Mouse (Mus musculus): ENCODE results near the gene Gab2. TPM values are rescaled to one million over a fixed set of nuclear protein-coding genes. Genes with fewer than 3 reads are reported as not detected.

Gene Gab2
- polyA plus RNA-seq, 1 experiment, result 1.8 TPM

- no peaks in the 10 kb centered on the region for H3K79me2 ChIP-seq (ENCODE audit: control insufficient read depth, insufficient read depth)
- no peaks in the 10 kb centered on the region for H3K36me3 ChIP-seq (ENCODE audit: control insufficient read depth, insufficient read depth)
- no peak overlapping the region for H3ac ChIP-seq (ENCODE audit: control insufficient read depth, insufficient read length, low read depth)
- no peaks in the 10 kb centered on the region for H3K79me3 ChIP-seq (ENCODE audit: low read depth)
- no peaks in the 10 kb centered on the region for H3K27me3 ChIP-seq (ENCODE audit: control insufficient read depth, insufficient read depth, insufficient read length)
- no peak overlapping the region for H3K4me3 ChIP-seq (ENCODE audit: insufficient read depth, poor library complexity, severe bottlenecking)
- TF ChIP-seq MYOG (IDR thresholded peaks at IDR 0.05; ENCODE audit: control insufficient read depth, extremely low read depth, insufficient read length) (no peak), USF1 (IDR thresholded peaks at IDR 0.05; ENCODE audit: low read depth) (no peak), CTCF (IDR thresholded peaks at IDR 0.05; ENCODE audit: control insufficient read depth, insufficient read depth, insufficient read length) (no peak), FOSL1 (IDR thresholded peaks at IDR 0.05; ENCODE audit: insufficient read depth, low read length, poor library complexity, severe bottlenecking) (no peak), MYOD1 (IDR thresholded peaks at IDR 0.05; ENCODE audit: control insufficient read depth, insufficient read length, low read depth) (no peak), CEBPB (IDR thresholded peaks at IDR 0.05; ENCODE audit: low read depth) (no peak), MAX (IDR thresholded peaks at IDR 0.05) (no peak)
These were observed 90.7 kb downstream of the Gab2 start for GRCm38 (mm10) chr7:97172126-97172525.

DNA sequence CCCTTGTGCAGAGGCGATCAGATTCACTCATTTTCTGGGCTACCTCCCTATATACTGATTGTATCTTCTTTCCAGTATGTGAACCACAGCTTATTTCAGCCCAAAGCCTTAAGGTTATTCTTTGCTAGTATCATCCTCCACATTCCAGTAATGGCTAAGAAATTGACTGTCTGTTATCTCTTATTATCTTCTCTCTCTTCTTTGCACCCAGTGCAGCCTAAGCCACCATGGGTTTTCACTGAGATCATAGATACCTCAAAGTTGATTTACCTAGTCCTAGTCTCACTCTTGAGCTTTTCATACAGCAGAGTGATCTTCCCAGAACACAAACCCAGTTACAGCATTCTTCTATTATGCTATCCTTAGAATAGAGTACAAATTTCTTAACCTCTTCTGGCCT, 100.5 kb downstream of the Gab2 start:
- Histone ChIP-seq H3K79me2 (ENCODE audit: control insufficient read depth, insufficient read depth) (no peaks in the 10 kb centered on the region), H3K27me3 (ENCODE audit: control insufficient read depth, insufficient read depth, insufficient read length) (no peaks in the 10 kb centered on the region), H3K4me3 (ENCODE audit: insufficient read depth, poor library complexity, severe bottlenecking) (no peak overlapping the region), H3K79me3 (ENCODE audit: low read depth) (no peaks in the 10 kb centered on the region), H3K36me3 (ENCODE audit: control insufficient read depth, insufficient read depth) (no peaks in the 10 kb centered on the region), H3ac (ENCODE audit: control insufficient read depth, insufficient read length, low read depth) (no peak overlapping the region)
- no peak for TF ChIP-seq CEBPB (IDR thresholded peaks at IDR 0.05; ENCODE audit: low read depth)
- no peak for TF ChIP-seq FOSL1 (IDR thresholded peaks at IDR 0.05; ENCODE audit: insufficient read depth, low read length, poor library complexity, severe bottlenecking)
- no peak for TF ChIP-seq MYOD1 (IDR thresholded peaks at IDR 0.05; ENCODE audit: control insufficient read depth, insufficient read length, low read depth)
- no peak for TF ChIP-seq MYOG (IDR thresholded peaks at IDR 0.05; ENCODE audit: control insufficient read depth, extremely low read depth, insufficient read length)
- no peak for TF ChIP-seq USF1 (IDR thresholded peaks at IDR 0.05; ENCODE audit: low read depth)
- no peak for TF ChIP-seq MAX (IDR thresholded peaks at IDR 0.05)
- TF ChIP-seq CTCF (IDR thresholded peaks at IDR 0.05; ENCODE audit: control insufficient read depth, insufficient read depth, insufficient read length), result no peak

GRCm38 (mm10) chr7:97183426-97183825, 102.0 kb downstream of the Gab2 start:
- Histone ChIP-seq H3K79me3 (ENCODE audit: low read depth) (no peaks in the 10 kb centered on the region), H3K36me3 (ENCODE audit: control insufficient read depth, insufficient read depth) (no peaks in the 10 kb centered on the region), H3ac (ENCODE audit: control insufficient read depth, insufficient read length, low read depth) (no peak overlapping the region), H3K27me3 (ENCODE audit: control insufficient read depth, insufficient read depth, insufficient read length) (no peaks in the 10 kb centered on the region), H3K79me2 (ENCODE audit: control insufficient read depth, insufficient read depth) (no peaks in the 10 kb centered on the region), H3K4me3 (ENCODE audit: insufficient read depth, poor library complexity, severe bottlenecking) (no peak overlapping the region)
- TF ChIP-seq MAX (IDR thresholded peaks at IDR 0.05) (no peak), CEBPB (IDR thresholded peaks at IDR 0.05; ENCODE audit: low read depth) (no peak), USF1 (IDR thresholded peaks at IDR 0.05; ENCODE audit: low read depth) (no peak), MYOD1 (IDR thresholded peaks at IDR 0.05; ENCODE audit: control insufficient read depth, insufficient read length, low read depth) (no peak), CTCF (IDR thresholded peaks at IDR 0.05; ENCODE audit: control insufficient read depth, insufficient read depth, insufficient read length) (no peak), FOSL1 (IDR thresholded peaks at IDR 0.05; ENCODE audit: insufficient read depth, low read length, poor library complexity, severe bottlenecking) (no peak), MYOG (IDR thresholded peaks at IDR 0.05; ENCODE audit: control insufficient read depth, extremely low read depth, insufficient read length) (no peak)

DNA sequence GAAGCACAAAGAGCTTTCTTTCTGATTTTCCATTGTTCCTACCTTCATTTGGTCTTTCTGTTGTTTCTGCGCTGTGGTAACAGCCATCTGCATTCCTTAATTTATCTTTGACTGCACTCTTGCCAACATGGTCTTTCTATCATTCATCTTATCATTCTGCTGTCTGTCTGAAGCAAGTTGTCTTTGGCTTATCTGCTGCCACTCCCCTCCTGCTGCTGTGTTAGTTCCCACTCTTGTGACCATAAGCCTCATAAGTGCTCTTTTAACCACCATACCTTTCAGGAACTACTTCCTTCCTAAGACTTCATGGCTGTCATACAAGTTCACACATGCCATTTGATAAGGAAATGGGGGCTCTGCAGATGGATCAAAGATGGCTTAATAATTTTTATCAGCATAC, 102.6 kb downstream of the Gab2 start:
- Histone ChIP-seq H3K79me3 (ENCODE audit: low read depth) (no peaks in the 10 kb centered on the region), H3ac (ENCODE audit: control insufficient read depth, insufficient read length, low read depth) (no peak overlapping the region), H3K4me3 (ENCODE audit: insufficient read depth, poor library complexity, severe bottlenecking) (no peak overlapping the region), H3K36me3 (ENCODE audit: control insufficient read depth, insufficient read depth) (no peaks in the 10 kb centered on the region), H3K27me3 (ENCODE audit: control insufficient read depth, insufficient read depth, insufficient read length) (no peaks in the 10 kb centered on the region), H3K79me2 (ENCODE audit: control insufficient read depth, insufficient read depth) (no peaks in the 10 kb centered on the region)
- TF ChIP-seq CEBPB (IDR thresholded peaks at IDR 0.05; ENCODE audit: low read depth) (no peak), FOSL1 (IDR thresholded peaks at IDR 0.05; ENCODE audit: insufficient read depth, low read length, poor library complexity, severe bottlenecking) (no peak), CTCF (IDR thresholded peaks at IDR 0.05; ENCODE audit: control insufficient read depth, insufficient read depth, insufficient read length) (no peak), MAX (IDR thresholded peaks at IDR 0.05) (no peak), USF1 (IDR thresholded peaks at IDR 0.05; ENCODE audit: low read depth) (no peak), MYOD1 (IDR thresholded peaks at IDR 0.05; ENCODE audit: control insufficient read depth, insufficient read length, low read depth) (no peak), MYOG (IDR thresholded peaks at IDR 0.05; ENCODE audit: control insufficient read depth, extremely low read depth, insufficient read length) (no peak)

DNA sequence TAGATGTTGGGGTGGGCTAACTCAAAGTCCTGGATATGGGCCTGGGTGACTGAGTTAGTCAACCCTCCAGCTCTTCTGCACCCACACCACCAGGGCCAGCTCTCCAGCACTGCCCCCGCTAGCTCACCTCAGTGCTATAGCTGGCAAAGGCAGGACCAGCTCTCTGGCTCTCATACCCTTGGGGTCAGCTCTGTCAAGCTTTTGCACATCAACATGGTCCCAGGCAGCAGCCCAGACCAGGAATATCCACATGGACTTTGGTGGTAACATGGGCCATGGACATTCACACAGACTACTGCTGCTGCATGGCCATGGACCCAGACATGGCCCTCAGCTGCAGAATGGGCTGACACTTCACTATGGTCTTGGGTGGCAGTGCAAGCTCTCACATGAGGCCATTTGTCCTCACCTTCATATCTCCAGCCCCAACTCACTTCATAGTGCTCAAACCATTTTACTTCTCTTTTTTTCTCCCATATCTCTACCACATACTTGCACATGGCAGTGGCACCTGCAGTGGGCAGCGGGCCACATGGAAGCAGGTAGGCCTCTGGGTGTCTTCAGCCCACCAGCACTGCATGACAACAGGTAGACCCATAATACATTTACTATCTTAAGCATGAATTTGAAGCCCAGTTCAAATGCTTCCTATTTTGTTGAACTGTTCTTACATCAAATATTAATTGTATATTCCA, 106.1 kb downstream of the Gab2 start:
- no peaks in the 10 kb centered on the region for H3K79me2 ChIP-seq (ENCODE audit: control insufficient read depth, insufficient read depth)

More for the DNA sequence above, 106.1 kb downstream of the Gab2 start:
- no peaks in the 10 kb centered on the region for H3K36me3 ChIP-seq (ENCODE audit: control insufficient read depth, insufficient read depth)
- no peaks in the 10 kb centered on the region for H3K27me3 ChIP-seq (ENCODE audit: control insufficient read depth, insufficient read depth, insufficient read length)
- H3K79me3 ChIP-seq (ENCODE audit: low read depth), result no peaks in the 10 kb centered on the region
- H3ac ChIP-seq (ENCODE audit: control insufficient read depth, insufficient read length, low read depth), result no peak overlapping the region
- no peak for TF ChIP-seq MAX (IDR thresholded peaks at IDR 0.05)
- TF ChIP-seq MYOD1 (IDR thresholded peaks at IDR 0.05; ENCODE audit: control insufficient read depth, insufficient read length, low read depth), result no peak
- TF ChIP-seq CEBPB (IDR thresholded peaks at IDR 0.05; ENCODE audit: low read depth), result no peak
- TF ChIP-seq CTCF (IDR thresholded peaks at IDR 0.05; ENCODE audit: control insufficient read depth, insufficient read depth, insufficient read length), result no peak
- no peak for TF ChIP-seq USF1 (IDR thresholded peaks at IDR 0.05; ENCODE audit: low read depth)
- TF ChIP-seq FOSL1 (IDR thresholded peaks at IDR 0.05; ENCODE audit: insufficient read depth, low read length, poor library complexity, severe bottlenecking), result no peak
- TF ChIP-seq MYOG (IDR thresholded peaks at IDR 0.05; ENCODE audit: control insufficient read depth, extremely low read depth, insufficient read length), result no peak
- no peak overlapping the region for H3K4me3 ChIP-seq (ENCODE audit: insufficient read depth, poor library complexity, severe bottlenecking)

All from C2C12 (cell line).